Mouse (Mus musculus) brain, embryonic 18.5 days (tissue): ENCODE data around the gene Snx6.
"Not testable (repeated sequence)": the region's sequence is repeated elsewhere in the genome, so short reads cannot be mapped to it uniquely, and the experiment has no call there.

Source experiments
- DNase-seq: peaks from one replicate; pipeline ENCODE4 v3.0.0-alpha.2; 2012; ENCODE audit warnings: low read depth, low spot score

Gene Snx6

GRCm38 (mm10) chr12:54803531-54803930 lies 8.0 kb upstream of the Snx6 start:
- no peak for DNase-seq

GRCm38 (mm10) chr12:54796516-54797195 lies 1.2 kb upstream of the Snx6 start:
- DNase-seq: no peak

GRCm38 (mm10) chr12:54794392-54794791 lies 1.1 kb downstream of the Snx6 start:
- DNase-seq: no peak

- DNase-seq: no peak
Observed at GRCm38 (mm10) chr12:54791465-54791864, 4.0 kb downstream of the Snx6 start.

- no peak for DNase-seq
Observed at GRCm38 (mm10) chr12:54789346-54790143, 6.0 kb downstream of the Snx6 start.

GRCm38 (mm10) chr12:54763624-54764023 lies 31.9 kb downstream of the Snx6 start:
- DNase-seq: no peak

GRCm38 (mm10) chr12:54760676-54761075 lies 34.8 kb downstream of the Snx6 start:
- DNase-seq: no peak

GRCm38 (mm10) chr12:54758846-54759245 lies 36.7 kb downstream of the Snx6 start:
- DNase-seq: no peak

- DNase-seq: no peak
Observed at GRCm38 (mm10) chr12:54748647-54749046, 46.9 kb downstream of the Snx6 start.

GRCm38 (mm10) chr12:54738661-54739243 lies 56.8 kb downstream of the Snx6 start:
- not testable (repeated sequence) for DNase-seq

GRCm38 (mm10) chr12:54737891-54738660 lies 57.4 kb downstream of the Snx6 start:
- not testable (repeated sequence) for DNase-seq

GRCm38 (mm10) chr12:54734307-54735131 lies 61.0 kb downstream of the Snx6 start:
- DNase-seq: not testable (repeated sequence)

GRCm38 (mm10) chr12:54729140-54730059 lies 66.1 kb downstream of the Snx6 start:
- not testable (repeated sequence) for DNase-seq

GRCm38 (mm10) chr12:54718871-54719786 lies 76.4 kb downstream of the Snx6 start:
- DNase-seq: not testable (repeated sequence)

GRCm38 (mm10) chr12:54717516-54717915 lies 78.0 kb downstream of the Snx6 start:
- DNase-seq: not testable (repeated sequence)

- DNase-seq: not testable (repeated sequence)
Observed at GRCm38 (mm10) chr12:54713822-54714626, 81.5 kb downstream of the Snx6 start.

GRCm38 (mm10) chr12:54710494-54710879 lies 85.0 kb downstream of the Snx6 start:
- DNase-seq: not testable (repeated sequence)
